Mouse (Mus musculus) heart, postnatal 14 days (tissue): Measurements from ENCODE around the gene Lrrc36. TPM values are rescaled to one million over a fixed set of nuclear protein-coding genes. Genes with fewer than 3 reads are reported as not detected.
A peak's percentile ranks its signal among the peaks of the same experiment; 100 is the strongest.

ENCODE experiments used
- DNase-seq, 2 experiments: peaks; one replicate each; pipeline ENCODE4 v3.0.0; 2021 to 2022
- intact Hi-C: fragments of 180-260 bp; cut with DNase I; formaldehyde crosslinking; loops from one replicate; pipeline ENCODE4 v1.15.1; 2025
- long read RNA-seq, 2 experiments: library from polyadenylated mRNA; stranded (forward); transcript quantifications; one replicate each; pipeline ENCODE4 v2.0.0; 2021
- total RNA-seq, 2 experiments: library from RNA; stranded (reverse); gene quantifications; 2 replicates each; pipeline ENCODE4 v1.2.3; 2021

Gene Lrrc36
- total RNA-seq: under 1 TPM; 0.68 to 0.86 TPM
- long read RNA-seq, experiment 1, partial matches to known transcripts: 1 of 1 reads
- long read RNA-seq, experiment 1, other reads (novel, unspliced or antisense): 0 of 1 reads
- long read RNA-seq, experiment 2, partial matches to known transcripts: 0 of 1 reads
- long read RNA-seq, experiment 2, other reads (novel, unspliced or antisense): 1 of 1 reads

GRCm38 (mm10) chr8:105413391-105413790 lies at the start of gene Lrrc36, which contains the start of gene Kctd19:
Gene Lrrc36 (plus strand): TSS chr8:105413571.
Gene Kctd19 (minus strand): TSS chr8:105413502.
- intact Hi-C loops: loop anchor here (5.0 kb wide), 1 partner anchor 64 kb away; no protein-coding TSS in a partner anchor
- DNase-seq: peak; percentile 62 to 68

GRCm38 (mm10) chr8:105367107-105367506 lies 46.3 kb upstream of the Lrrc36 start:
- DNase-seq: peak in 1 of 2 experiments; percentile 30
- intact Hi-C loops: no loop called here

GRCm38 (mm10) chr8:105372473-105372872 lies 40.9 kb upstream of the Lrrc36 start:
- intact Hi-C loops: loop anchor here (5.0 kb wide), 1 partner anchor 180 kb away; no protein-coding TSS in a partner anchor
- no peak for DNase-seq

GRCm38 (mm10) chr8:105373032-105373431 lies 40.3 kb upstream of the Lrrc36 start, which contains the start of gene Plekhg4:
Gene Plekhg4 (plus strand): TSS chr8:105373274.
- no peak for DNase-seq

GRCm38 (mm10) chr8:105374513-105374966 lies 38.8 kb upstream of the Lrrc36 start:
- DNase-seq: peak; percentile 48 to 55

More at GRCm38 (mm10) chr8:105373032-105373431, 40.3 kb upstream of the Lrrc36 start, which contains the start of gene Plekhg4:
- intact Hi-C loops: loop anchor here (5.0 kb wide), 1 partner anchor 179 kb away; no protein-coding TSS in a partner anchor

GRCm38 (mm10) chr8:105378673-105379072 lies 34.7 kb upstream of the Lrrc36 start:
- intact Hi-C loops: no loop called here
- peak; percentile 41 to 67 for DNase-seq

More at GRCm38 (mm10) chr8:105374513-105374966, 38.8 kb upstream of the Lrrc36 start:
- intact Hi-C loops: loop anchor here (5.0 kb wide), 1 partner anchor 178 kb away; no protein-coding TSS in a partner anchor

GRCm38 (mm10) chr8:105380308-105380707 lies 33.1 kb upstream of the Lrrc36 start:
- intact Hi-C loops: no loop called here

GRCm38 (mm10) chr8:105384070-105384469 lies 29.3 kb upstream of the Lrrc36 start:
- DNase-seq: no peak
- intact Hi-C loops: no loop called here

More at GRCm38 (mm10) chr8:105380308-105380707, 33.1 kb upstream of the Lrrc36 start:
- DNase-seq: no peak

- intact Hi-C loops: no loop called here
- peak in 1 of 2 experiments; percentile 57 for DNase-seq
Observed at GRCm38 (mm10) chr8:105387151-105387550, 26.2 kb upstream of the Lrrc36 start.

GRCm38 (mm10) chr8:105389096-105389495 lies 24.3 kb upstream of the Lrrc36 start:
- peak; percentile 52 to 53 for DNase-seq
- intact Hi-C loops: no loop called here

- intact Hi-C loops: no loop called here
- DNase-seq: peak; percentile 31 to 40
Observed at GRCm38 (mm10) chr8:105393089-105393787, 20.1 kb upstream of the Lrrc36 start.

- intact Hi-C loops: no loop called here
- DNase-seq: no peak
Observed at GRCm38 (mm10) chr8:105393915-105394314, 19.5 kb upstream of the Lrrc36 start.

GRCm38 (mm10) chr8:105397747-105398146 lies 15.6 kb upstream of the Lrrc36 start:
- intact Hi-C loops: loop anchor here (2.0 kb wide), 1 partner anchor 39 kb away; no protein-coding TSS in a partner anchor
- DNase-seq: peak in 1 of 2 experiments; percentile 63

- DNase-seq: no peak
- intact Hi-C loops: no loop called here
Observed at GRCm38 (mm10) chr8:105400016-105400415, 13.4 kb upstream of the Lrrc36 start.

GRCm38 (mm10) chr8:105403467-105403866 lies 9.9 kb upstream of the Lrrc36 start:
- no peak for DNase-seq
- intact Hi-C loops: no loop called here

- intact Hi-C loops: no loop called here
- DNase-seq: no peak
Observed at GRCm38 (mm10) chr8:105404496-105404895, 8.9 kb upstream of the Lrrc36 start.

- DNase-seq: no peak
- intact Hi-C loops: no loop called here
Observed at GRCm38 (mm10) chr8:105406416-105406815, 7.0 kb upstream of the Lrrc36 start.

- intact Hi-C loops: no loop called here
- DNase-seq: no peak
Observed at GRCm38 (mm10) chr8:105408331-105408730, 5.0 kb upstream of the Lrrc36 start.

GRCm38 (mm10) chr8:105409947-105410346 lies 3.4 kb upstream of the Lrrc36 start:
- no peak for DNase-seq
- intact Hi-C loops: loop anchor here (5.0 kb wide), 1 partner anchor 67 kb away; no protein-coding TSS in a partner anchor

GRCm38 (mm10) chr8:105418992-105419391 lies 5.6 kb downstream of the Lrrc36 start:
- DNase-seq: no peak
- intact Hi-C loops: no loop called here

- intact Hi-C loops: no loop called here
- no peak for DNase-seq
Observed at GRCm38 (mm10) chr8:105419800-105420199, 6.4 kb downstream of the Lrrc36 start.
